In genomic region chr4:141478225-141478624, GRCm38 (mm10) we compare ENCODE assay signal across 9 mouse cellular contexts. TPM values are rescaled to one million over a fixed set of nuclear protein-coding genes. Genes with fewer than 3 reads are reported as not detected.
DNase-seq lines count a peak whose midpoint lies in the region; ATAC-seq and TF ChIP-seq lines count a peak whose summit lies in the region.
"Had no signal": no experiment of that assay in that cellular context is flagged by ENCODE, and none has a peak within 500 bp of the region (broad histone marks: within the 10 kb centered on the region; RNA-seq: fewer than 3 reads in every experiment).

No protein-coding gene starts in this region.

- no peak overlapping the region for H3K4me2 ChIP-seq in intestine, postnatal 0 days (replicated peaks; ENCODE audit: low read depth)
- H3K4me2 ChIP-seq: liver, embryonic 15.5 days had no signal

- H3K4me1 ChIP-seq in cerebellum, adult 2 months (ENCODE audit: control insufficient read depth, insufficient read depth, low read length) = peaks cover 35% of the 10 kb centered on the region
- H3K4me1 ChIP-seq in intestine, postnatal 0 days (replicated peaks; ENCODE audit: control insufficient read depth, insufficient read depth, low read length) = no peaks in the 10 kb centered on the region

- H3K27ac ChIP-seq in cerebellum, adult 2 months (ENCODE audit: insufficient read depth, low read length) = peak overlapping the region; percentile 91
- peak overlapping the region; percentile 58; the same call in 1 of the 2 replicates for H3K27ac ChIP-seq in intestine, postnatal 0 days (ENCODE audit: low read depth, low read length)
- H3K27ac ChIP-seq: liver, embryonic 15.5 days had no signal

- H3K9me3 ChIP-seq in intestine, postnatal 0 days (ENCODE audit: control insufficient read depth) = no peaks in the 10 kb centered on the region
- H3K9me3 ChIP-seq: liver, embryonic 15.5 days had no signal

- no peak overlapping the region for H3K4me3 ChIP-seq in cerebellum, adult 2 months (replicated peaks; ENCODE audit: insufficient read depth, low read depth, low read length)
- no peak overlapping the region for H3K4me3 ChIP-seq in intestine, postnatal 0 days (ENCODE audit: low read depth, low read length)
- H3K4me3 ChIP-seq: liver, embryonic 15.5 days had no signal

- no peak overlapping the region for H3K9ac ChIP-seq in intestine, postnatal 0 days (ENCODE audit: low read depth, low read length)
- H3K9ac ChIP-seq: liver, embryonic 15.5 days had no signal

- TF ChIP-seq POLR2A in cerebellum, adult 2 months (IDR thresholded peaks at IDR 0.05; ENCODE audit: borderline replicate concordance, insufficient read depth, low read length) = no peak

- 7% methylated on average over 23 of the region's 23 CpGs for WGBS in cerebellum, adult 2 months
- WGBS in intestine, postnatal 0 days = 81% methylated on average over 23 of the region's 23 CpGs

- no peak for TF ChIP-seq CTCF in cerebellum, adult 2 months (IDR thresholded peaks at IDR 0.05; ENCODE audit: borderline replicate concordance, insufficient read depth, low read depth, low read length)
- TF ChIP-seq CTCF in intestine, postnatal 0 days (IDR thresholded peaks at IDR 0.05; ENCODE audit: low read depth) = no peak

- intact Hi-C loops in left cerebral cortex, postnatal 4 days (cut with DNase I) = no loop called here
- intact Hi-C loops in left cerebral cortex, postnatal 36 days (cut with DNase I) = no loop called here
- intact Hi-C loops in gastrocnemius, postnatal 36 days (cut with DNase I) = no loop called here

- peaks cover 95% of the 10 kb centered on the region for H3K36me3 ChIP-seq in intestine, postnatal 0 days (ENCODE audit: control insufficient read depth, insufficient read depth)

- no peak for ATAC-seq in intestine, postnatal 0 days

- H3K27me3 ChIP-seq in cerebellum, adult 2 months (ENCODE audit: control insufficient read depth, insufficient read depth, low read length) = no peaks in the 10 kb centered on the region
- no peaks in the 10 kb centered on the region for H3K27me3 ChIP-seq in intestine, postnatal 0 days (replicated peaks; ENCODE audit: control insufficient read depth, insufficient read depth, low read length)
- H3K27me3 ChIP-seq: liver, embryonic 15.5 days had no signal

- peak; percentile 62 for DNase-seq in left cerebral cortex, postnatal 4 days
- no peak for DNase-seq in left cerebral cortex, postnatal 36 days (ENCODE audit: low spot score in 2 of 2)
- DNase-seq in adrenal gland, postnatal 10 days = peak; percentile 69
- peak; percentile 76 to 78 for DNase-seq in cerebellum, adult 2 months
- DNase-seq in right cerebral cortex, postnatal 36 days (ENCODE audit: low spot score in 2 of 2) = no peak
- no peak for DNase-seq in gastrocnemius, postnatal 36 days
- DNase-seq in kidney, adult 8-10 months = no peak

RNA-seq across cellular contexts. Expression of gene Zbtb17, which starts 33.8 kb away (rescaled TPM):
- 10 to 100 TPM; 32.7 to 35.3 TPM for total RNA-seq in left cerebral cortex, postnatal 4 days (2021)
- total RNA-seq in left cerebral cortex, postnatal 36 days (2021) = 10 to 100 TPM; 41.1 to 42.4 TPM
- 10 to 100 TPM; 16.2 to 20.0 TPM for total RNA-seq in adrenal gland, postnatal 10 days (2021)
- 34.7 TPM in 2 replicates for polyA plus RNA-seq in cerebellum, adult 2 months (2012; rRNA removed)
- 9.7 and 9.8 TPM in 2 replicates for polyA plus RNA-seq in intestine, postnatal 0 days (2015; fragmentation: Nextera tagmentation; extraction: Ambion mirVana)
- total RNA-seq in gastrocnemius, postnatal 36 days (2021) = 10 to 100 TPM; 25.2 to 25.5 TPM

RNA-seq across cellular contexts. Expression of gene Srarp, which starts 42.3 kb away (rescaled TPM):
- 1 to 10 TPM; 1.5 to 1.8 TPM for total RNA-seq in left cerebral cortex, postnatal 4 days (2021)
- 1 to 10 TPM; 4.2 to 5.2 TPM for total RNA-seq in left cerebral cortex, postnatal 36 days (2021)
- not detected for total RNA-seq in adrenal gland, postnatal 10 days (2021)
- 8.7 and 12.9 TPM in 2 replicates for polyA plus RNA-seq in cerebellum, adult 2 months (2012; rRNA removed)
- not detected in 2 replicates for polyA plus RNA-seq in intestine, postnatal 0 days (2015; fragmentation: Nextera tagmentation; extraction: Ambion mirVana)
- total RNA-seq in gastrocnemius, postnatal 36 days (2021) = under 1 TPM; 0.31 to 0.67 TPM
- polyA plus RNA-seq: liver, embryonic 15.5 days had no signal

RNA-seq across cellular contexts. Expression of gene Hspb7, which starts 57.6 kb away (rescaled TPM):
- not detected for total RNA-seq in left cerebral cortex, postnatal 4 days (2021)
- under 1 TPM; 0.18 to 0.47 TPM for total RNA-seq in left cerebral cortex, postnatal 36 days (2021)
- 10 to 100 TPM in 1 of 2 experiments, 1 to 10 TPM in 1; 9.0 to 31.7 TPM for total RNA-seq in adrenal gland, postnatal 10 days (2021)
- 0.10 and 0.16 TPM in 2 replicates for polyA plus RNA-seq in cerebellum, adult 2 months (2012; rRNA removed)
- polyA plus RNA-seq in intestine, postnatal 0 days (2015; fragmentation: Nextera tagmentation; extraction: Ambion mirVana) = 4.7 and 8.0 TPM in 2 replicates
- total RNA-seq in gastrocnemius, postnatal 36 days (2021) = 100 to 1,000 TPM; 198 to 366 TPM

Comparison
In these comparisons a context has a peak if more than half of its experiments do, and no peak if none do; other contexts are left out.
1. DNase-seq: peak in left cerebral cortex, postnatal 4 days (single experiment), adrenal gland, postnatal 10 days (single experiment) and cerebellum, adult 2 months (2 of 2); none in left cerebral cortex, postnatal 36 days (0 of 2), right cerebral cortex, postnatal 36 days (0 of 2), gastrocnemius, postnatal 36 days (0 of 2) and kidney, adult 8-10 months (0 of 2).
2. RNA of gene Hspb7, which starts 57.6 kb away (total RNA-seq): 198 to 366 TPM in gastrocnemius, postnatal 36 days and 9.0 to 31.7 TPM in adrenal gland, postnatal 10 days; 0.18 to 0.47 TPM in left cerebral cortex, postnatal 36 days and not detected in left cerebral cortex, postnatal 4 days; every median in the first group is over 4 times any median in the second.